Mouse (Mus musculus): Measurements from ENCODE around the gene Gpr1.
"Not testable (repeated sequence)": the region's sequence is repeated elsewhere in the genome, so short reads cannot be mapped to it uniquely, and the experiment has no call there.

Gpr1 gene

DNA sequence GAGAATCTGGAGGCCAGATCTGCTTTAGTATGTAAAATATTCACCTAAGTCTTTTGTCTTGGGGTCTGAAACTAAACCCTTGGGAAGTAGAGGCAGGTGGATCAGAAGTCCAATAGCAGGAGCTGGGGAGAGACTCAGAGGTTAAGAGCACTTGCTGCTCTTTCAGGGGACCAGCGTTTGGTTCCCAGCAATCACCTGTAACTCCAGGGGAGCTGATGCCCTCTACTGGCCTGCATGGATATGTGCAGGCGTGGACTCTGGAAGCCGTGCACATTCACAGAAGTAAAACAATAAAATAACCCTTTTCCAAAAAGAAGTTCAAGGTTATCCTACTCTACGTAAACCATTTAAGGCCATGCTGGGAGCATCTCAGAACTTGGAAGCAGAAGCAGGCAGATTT, 4.9 kb upstream of the Gpr1 start:
- DNase-seq (ENCODE audit: low spot score), result no peak

GRCm38 (mm10) chr1:63214631-63215030, 288 bp upstream of the Gpr1 start:
- no peak for DNase-seq (ENCODE audit: low spot score)

DNA sequence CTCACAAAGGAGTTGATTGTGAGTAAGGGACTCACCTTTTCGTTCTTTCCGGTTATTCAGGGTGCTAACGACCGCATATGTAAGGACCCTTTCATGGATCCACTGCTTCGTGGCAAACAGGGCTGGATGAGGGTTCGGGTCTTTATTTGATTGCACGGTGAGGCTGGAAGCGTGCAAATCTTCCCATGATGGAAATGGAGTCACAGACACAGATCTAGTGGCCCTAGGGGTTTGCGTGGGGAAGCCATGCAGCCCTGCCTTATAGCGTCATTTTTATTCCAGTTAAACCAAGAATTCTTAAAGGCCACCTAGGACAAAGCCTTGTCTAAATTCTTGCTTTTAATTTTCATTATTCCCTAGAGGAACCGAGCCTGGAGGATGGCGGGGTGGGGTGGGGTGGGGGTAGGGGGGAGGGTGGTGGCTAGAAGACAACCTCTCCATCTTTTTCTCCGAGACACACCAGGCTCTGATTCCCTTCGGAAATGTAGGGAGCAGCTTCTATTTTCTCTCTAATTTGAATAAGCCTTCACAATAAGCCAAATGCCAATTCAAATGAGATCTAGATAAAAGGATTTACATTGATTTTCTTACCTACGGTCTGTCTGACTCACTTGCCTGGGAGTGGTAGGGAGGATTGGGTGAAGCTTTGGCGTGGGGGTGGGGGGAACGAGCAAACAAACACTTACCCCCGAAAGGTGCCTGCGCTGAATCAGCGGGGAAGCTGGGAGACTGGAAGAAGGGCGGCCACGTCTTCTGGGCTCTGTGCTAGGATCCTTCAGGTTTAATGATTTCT, 669 bp downstream of the Gpr1 start:
- DNase-seq (ENCODE audit: low spot score), result no peak

- DNase-seq (ENCODE audit: low spot score), result no peak
Measured at GRCm38 (mm10) chr1:63209861-63210529, 4.3 kb downstream of the Gpr1 start.

GRCm38 (mm10) chr1:63207607-63208006, 6.7 kb downstream of the Gpr1 start:
- DNase-seq (ENCODE audit: low spot score), result no peak

- no peak for DNase-seq (ENCODE audit: low spot score)
Measured at GRCm38 (mm10) chr1:63204660-63205394, 9.5 kb downstream of the Gpr1 start.

GRCm38 (mm10) chr1:63203950-63204659, 10.2 kb downstream of the Gpr1 start:
- DNase-seq (ENCODE audit: low spot score), result no peak

GRCm38 (mm10) chr1:63203471-63203870, 10.9 kb downstream of the Gpr1 start:
- no peak for DNase-seq (ENCODE audit: low spot score)

GRCm38 (mm10) chr1:63201672-63202071, 12.7 kb downstream of the Gpr1 start:
- no peak for DNase-seq (ENCODE audit: low spot score)

DNA sequence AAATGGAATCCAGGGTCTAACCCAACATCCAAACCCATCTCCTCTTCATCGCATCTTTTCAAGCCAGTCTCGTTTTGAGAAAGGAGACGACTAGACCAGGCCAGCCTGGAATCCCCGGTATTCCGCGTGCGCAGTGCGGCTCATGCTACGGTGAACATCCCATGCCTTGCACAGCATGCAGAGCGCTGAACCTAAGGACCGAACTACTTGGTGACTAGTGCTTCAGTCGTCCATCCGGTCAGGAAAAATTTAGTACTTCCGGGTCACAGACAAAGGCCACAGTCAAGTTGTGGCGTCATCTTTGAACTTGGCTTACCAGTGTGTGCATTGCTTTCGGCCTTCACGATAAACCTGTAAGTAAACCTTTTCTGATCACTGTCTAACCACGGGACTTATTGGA, 14.0 kb downstream of the Gpr1 start:
- DNase-seq (ENCODE audit: low spot score), result peak; percentile 26

DNA sequence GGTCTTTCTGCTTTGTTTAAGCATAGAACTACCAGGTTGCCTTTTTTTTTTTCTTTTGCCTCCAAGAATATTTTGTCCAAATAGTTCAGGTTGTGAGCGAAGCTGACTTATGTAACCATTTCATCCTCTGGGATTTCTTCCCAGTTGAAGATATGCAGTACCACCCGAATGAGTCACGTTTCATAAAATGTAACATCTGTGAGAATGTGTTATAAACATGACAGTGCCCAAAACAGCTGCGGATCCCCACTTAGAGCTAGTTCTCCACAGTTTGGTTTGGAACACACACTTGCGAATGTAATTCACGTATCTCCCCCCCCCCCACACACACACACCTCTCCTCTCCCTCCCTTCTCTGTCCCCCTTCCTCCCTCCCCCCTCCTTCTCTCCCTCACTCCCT, 15.0 kb downstream of the Gpr1 start:
- DNase-seq (ENCODE audit: low spot score), result no peak

GRCm38 (mm10) chr1:63195848-63196512, 18.4 kb downstream of the Gpr1 start:
- DNase-seq (ENCODE audit: low spot score), result no peak

GRCm38 (mm10) chr1:63192306-63193065, 21.9 kb downstream of the Gpr1 start:
- DNase-seq (ENCODE audit: low spot score), result no peak

- no peak for DNase-seq (ENCODE audit: low spot score)
Measured at GRCm38 (mm10) chr1:63190851-63191250, 23.5 kb downstream of the Gpr1 start.

GRCm38 (mm10) chr1:63188536-63188935, 25.8 kb downstream of the Gpr1 start:
- DNase-seq (ENCODE audit: low spot score), result no peak

DNA sequence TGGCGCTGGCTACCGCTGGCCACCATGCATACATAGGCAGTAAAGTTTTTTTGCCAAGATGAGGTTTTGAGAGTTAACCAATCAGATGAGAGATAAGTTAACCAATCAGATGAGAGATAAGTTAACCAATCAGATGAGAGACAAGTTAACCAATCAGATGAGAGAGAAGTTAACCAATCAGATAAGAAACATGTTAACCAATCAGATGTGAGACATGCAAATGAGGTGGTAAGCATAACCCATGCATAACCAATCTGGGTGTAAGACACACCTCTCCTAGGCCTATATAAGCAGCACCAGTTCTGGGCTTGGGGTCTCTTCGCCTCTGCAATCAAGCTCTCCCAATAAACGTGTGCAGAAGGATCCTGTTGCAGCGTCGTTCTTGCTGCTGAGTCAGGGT, 28.9 kb downstream of the Gpr1 start:
- DNase-seq (ENCODE audit: low spot score), result not testable (repeated sequence)

- no peak for DNase-seq (ENCODE audit: low spot score)
Measured at GRCm38 (mm10) chr1:63182636-63183270, 31.6 kb downstream of the Gpr1 start.

- peak; percentile 54 for DNase-seq (ENCODE audit: low spot score)
Measured at GRCm38 (mm10) chr1:63182212-63182611, 32.1 kb downstream of the Gpr1 start.

GRCm38 (mm10) chr1:63181480-63181879, 32.9 kb downstream of the Gpr1 start:
- no peak for DNase-seq (ENCODE audit: low spot score)

- peak; percentile 80 for DNase-seq (ENCODE audit: low spot score)
Measured at GRCm38 (mm10) chr1:63181019-63181418, 33.3 kb downstream of the Gpr1 start.
